ENCODE assay signal across 12 mouse cellular contexts in genomic region chr17:31429402-31429801, GRCm38 (mm10). TPM values are rescaled to one million over a fixed set of nuclear protein-coding genes. Genes with fewer than 3 reads are reported as not detected.
DNase-seq lines count a peak whose midpoint lies in the region; ATAC-seq and TF ChIP-seq lines count a peak whose summit lies in the region.
"Had no signal": no experiment of that assay in that cellular context is flagged by ENCODE, and none has a peak within 500 bp of the region (broad histone marks: within the 10 kb centered on the region; RNA-seq: fewer than 3 reads in every experiment).

No protein-coding gene starts in this region.

- H3K36me3 ChIP-seq in liver, adult 2 months (ENCODE audit: control insufficient read depth, insufficient read depth, low read length), result no peaks in the 10 kb centered on the region
- H3K36me3 ChIP-seq in liver, embryonic 11.5 days (ENCODE audit: control insufficient read depth, insufficient read depth, low read length), result peaks cover 3% of the 10 kb centered on the region; the same call in 1 of the 2 replicates
- no peaks in the 10 kb centered on the region for H3K36me3 ChIP-seq in ES-Bruce4 (ENCODE audit: control insufficient read depth, insufficient read depth, low read length, poor library complexity, severe bottlenecking)
- peaks cover 4% of the 10 kb centered on the region; the same call in 1 of the 2 replicates for H3K36me3 ChIP-seq in kidney, embryonic 14.5 days (ENCODE audit: control insufficient read depth, insufficient read depth, low read length)
- H3K36me3 ChIP-seq: embryonic facial prominence, embryonic 15.5 days had no signal

- peaks cover 3% of the 10 kb centered on the region; the same call in 1 of the 2 replicates for H3K9me3 ChIP-seq in liver, embryonic 11.5 days (ENCODE audit: control insufficient read depth, low read length)
- no peaks in the 10 kb centered on the region for H3K9me3 ChIP-seq in ES-Bruce4 (replicated peaks; ENCODE audit: control insufficient read depth, insufficient read depth, low read length, poor library complexity, severe bottlenecking)
- H3K9me3 ChIP-seq in kidney, embryonic 14.5 days (ENCODE audit: control insufficient read depth, low read length), result peaks cover 6% of the 10 kb centered on the region; the same call in 1 of the 2 replicates

- H3K9ac ChIP-seq in liver, adult 2 months (ENCODE audit: low read depth, low read length), result no peak overlapping the region
- H3K9ac ChIP-seq in liver, embryonic 11.5 days (ENCODE audit: low read depth, low read length), result no peak overlapping the region
- H3K9ac ChIP-seq in ES-Bruce4 (ENCODE audit: low read depth, poor library complexity, severe bottlenecking), result no peak overlapping the region
- no peak overlapping the region for H3K9ac ChIP-seq in kidney, embryonic 14.5 days (ENCODE audit: low read depth, low read length)
- H3K9ac ChIP-seq: embryonic facial prominence, embryonic 15.5 days had no signal

- DNase-seq in liver, adult 2 months (ENCODE audit: extremely low read depth, low read depth, low spot score), result peak; percentile 16
- no peak for DNase-seq in liver, embryonic 11.5 days (ENCODE audit: low spot score)
- DNase-seq in CD4-positive helper T cell, adult 2 months (ENCODE audit: low read depth, low spot score), result peak; percentile 14
- no peak for DNase-seq in urinary bladder, postnatal 4 days (ENCODE audit: low spot score in 2 of 2)
- DNase-seq: cerebellum, adult 9-10 months; kidney, adult 8-10 months; lung, postnatal 4 days; right cerebral cortex, postnatal 25 days had no signal

- TF ChIP-seq POLR2A in liver, adult 2 months (IDR thresholded peaks at IDR 0.05; ENCODE audit: extremely low read depth, insufficient read depth, low read length), result no peak
- no peak for TF ChIP-seq POLR2A in ES-Bruce4 (IDR thresholded peaks at IDR 0.05; ENCODE audit: insufficient read depth, low read length)
- no peak for TF ChIP-seq POLR2A in embryonic fibroblast, embryonic 13.5 days (IDR thresholded peaks at IDR 0.05; ENCODE audit: low read depth, low read length)

- H3K27me3 ChIP-seq in liver, adult 2 months (ENCODE audit: control insufficient read depth, insufficient read depth, low read length), result no peaks in the 10 kb centered on the region
- 0 out of 2 replicates have a peak, but pooled peaks cover under 1% of the 10 kb centered on the region for H3K27me3 ChIP-seq in liver, embryonic 11.5 days (replicated peaks; ENCODE audit: control insufficient read depth, insufficient read depth, low read length)
- H3K27me3 ChIP-seq in ES-Bruce4 (ENCODE audit: control insufficient read depth, insufficient read depth, low read length, poor library complexity, severe bottlenecking), result no peaks in the 10 kb centered on the region
- no peaks in the 10 kb centered on the region for H3K27me3 ChIP-seq in kidney, embryonic 14.5 days (ENCODE audit: control insufficient read depth, insufficient read depth, low read length)
- H3K27me3 ChIP-seq: embryonic facial prominence, embryonic 15.5 days had no signal

- 100% methylated on average over 2 of the region's 2 CpGs for WGBS in liver, adult 2 months
- 84% methylated on average over 2 of the region's 2 CpGs for WGBS in liver, embryonic 11.5 days
- 92% methylated on average over 2 of the region's 2 CpGs for WGBS in kidney, embryonic 14.5 days

- H3K79me2 ChIP-seq in liver, adult 2 months (ENCODE audit: control insufficient read depth, insufficient read depth, low read length), result no peaks in the 10 kb centered on the region; the same call in 1 of the 2 replicates

- no peak overlapping the region for H3K4me3 ChIP-seq in liver, adult 2 months (ENCODE audit: insufficient read depth, low read depth, low read length)
- no peak overlapping the region for H3K4me3 ChIP-seq in liver, embryonic 11.5 days (ENCODE audit: low read depth, low read length)
- no peak overlapping the region for H3K4me3 ChIP-seq in ES-Bruce4 (ENCODE audit: low read depth, low read length)
- H3K4me3 ChIP-seq in embryonic fibroblast, embryonic 13.5 days (ENCODE audit: insufficient read depth, low read length), result no peak overlapping the region
- no peak overlapping the region for H3K4me3 ChIP-seq in kidney, embryonic 14.5 days (ENCODE audit: low read length)
- H3K4me3 ChIP-seq: embryonic facial prominence, embryonic 15.5 days had no signal

- no peak for TF ChIP-seq EP300 in ES-Bruce4 (IDR thresholded peaks at IDR 0.05; ENCODE audit: insufficient read depth, low read depth, low read length)

- H3K4me1 ChIP-seq in liver, adult 2 months (ENCODE audit: control insufficient read depth, insufficient read depth, low read length), result no peaks in the 10 kb centered on the region
- no peaks in the 10 kb centered on the region; the same call in none of the 2 replicates for H3K4me1 ChIP-seq in liver, embryonic 11.5 days (replicated peaks; ENCODE audit: control insufficient read depth, insufficient read depth, low read length)
- H3K4me1 ChIP-seq in ES-Bruce4 (ENCODE audit: control insufficient read depth, insufficient read depth, low read length), result peaks cover 5% of the 10 kb centered on the region
- H3K4me1 ChIP-seq in embryonic fibroblast, embryonic 13.5 days (ENCODE audit: control insufficient read depth, insufficient read depth, low read length), result no peaks in the 10 kb centered on the region
- peaks cover 32% of the 10 kb centered on the region for H3K4me1 ChIP-seq in kidney, embryonic 14.5 days (ENCODE audit: control insufficient read depth, insufficient read depth, low read length)

- ATAC-seq in liver, embryonic 11.5 days (replicated peaks; ENCODE audit: low FRiP score), result no peak
- ATAC-seq in kidney, embryonic 14.5 days (ENCODE audit: low FRiP score, low TSS enrichment), result no peak

- TF ChIP-seq CTCF in liver, adult 2 months (IDR thresholded peaks at IDR 0.05; ENCODE audit: low read depth, low read length), result peak; percentile 69
- peak; percentile 65 for TF ChIP-seq CTCF in ES-Bruce4 (IDR thresholded peaks at IDR 0.05; ENCODE audit: low read depth, low read length)
- 0 out of 2 replicates have a peak, but pooled peaks have one; percentile 13 for TF ChIP-seq CTCF in embryonic fibroblast, embryonic 13.5 days (IDR thresholded peaks at IDR 0.05; ENCODE audit: borderline replicate concordance, insufficient read depth, low read length)

- no peak overlapping the region for H3K27ac ChIP-seq in liver, adult 2 months (replicated peaks; ENCODE audit: insufficient read depth, low read depth, low read length)
- no peak overlapping the region for H3K27ac ChIP-seq in liver, embryonic 11.5 days (ENCODE audit: low read depth, low read length)
- no peak overlapping the region for H3K27ac ChIP-seq in ES-Bruce4 (ENCODE audit: insufficient read depth, low read length)
- H3K27ac ChIP-seq in embryonic fibroblast, embryonic 13.5 days (ENCODE audit: insufficient read depth, low read length), result no peak overlapping the region
- no peak overlapping the region for H3K27ac ChIP-seq in kidney, embryonic 14.5 days (ENCODE audit: low read depth, low read length)
- H3K27ac ChIP-seq: embryonic facial prominence, embryonic 15.5 days had no signal

- H3K4me2 ChIP-seq in liver, embryonic 11.5 days, result no peak overlapping the region
- no peak overlapping the region for H3K4me2 ChIP-seq in kidney, embryonic 14.5 days (replicated peaks; ENCODE audit: low read depth, low read length)
- H3K4me2 ChIP-seq: embryonic facial prominence, embryonic 15.5 days had no signal

RNA-seq across cellular contexts. Expression of gene Pde9a, which starts 43.4 kb away (rescaled TPM):
- 9.1 and 12.6 TPM in 2 replicates for total RNA-seq in liver, adult 2 months (2014; rRNA removed)
- polyA plus RNA-seq in liver, adult 2 months (2012; rRNA removed), result 51.1 and 66.9 TPM in 2 replicates
- polyA plus RNA-seq in liver, embryonic 11.5 days (2014; fragmentation: Nextera tagmentation; extraction: Ambion mirVana), result 10.4 and 11.5 TPM in 2 replicates
- polyA plus RNA-seq in ES-Bruce4 (2011; ENCODE audit: insufficient read depth, insufficient read length, low read depth, missing spikeins), result 11.0 and 12.1 TPM in 2 replicates
- 0.97 and 3.4 TPM in 2 replicates for polyA plus RNA-seq in embryonic fibroblast, embryonic 13.5 days (2011; ENCODE audit: insufficient read length, low read depth, missing spikeins)
- polyA plus RNA-seq in kidney, embryonic 14.5 days (2014; fragmentation: Nextera tagmentation; extraction: Ambion mirVana), result 30.8 and 37.6 TPM in 2 replicates

Comparison
In these comparisons a context has a peak if more than half of its experiments do, and no peak if none do; other contexts are left out.
1. DNase-seq: peak in liver, adult 2 months (single experiment) and CD4-positive helper T cell, adult 2 months (single experiment); none in liver, embryonic 11.5 days (single experiment) and urinary bladder, postnatal 4 days (0 of 2).
2. CTCF ChIP-seq: peak in every context shown above with its lines; median percentile 69 in liver, adult 2 months; 65 in ES-Bruce4; 13 in embryonic fibroblast, embryonic 13.5 days.